Mouse (Mus musculus): ENCODE results near the gene Clcf1. TPM values are rescaled to one million over a fixed set of nuclear protein-coding genes. Genes with fewer than 3 reads are reported as not detected.

Gene Clcf1
- total RNA-seq, 1 experiment = 2.2 TPM

- Histone ChIP-seq H3K4me1 (ENCODE audit: control insufficient read depth in 2 of 2, insufficient read depth in 2 of 2, low read length in 2 of 2, poor library complexity in 1 of 2) (peaks cover 0 to 8% of the 10 kb centered on the region in 2 experiments; a peak in 3 of 4 replicates), H3K4me3 (ENCODE audit: insufficient read depth in 1 of 2, low read depth in 1 of 2, low read length in 2 of 2, poor library complexity in 1 of 2, severe bottlenecking in 1 of 2) (no peak overlapping the region), H3K27ac (ENCODE audit: insufficient read depth, low read depth, low read length, poor library complexity, severe bottlenecking) (no peak overlapping the region), H3K9me3 (ENCODE audit: control insufficient read depth, insufficient read depth, low read depth, low read length) (no peaks in the 10 kb centered on the region), H3K36me3 (ENCODE audit: control insufficient read depth, insufficient read depth, low read length, poor library complexity, severe bottlenecking) (no peaks in the 10 kb centered on the region), H3K9ac (ENCODE audit: insufficient read depth, low read depth, low read length, poor library complexity, severe bottlenecking) (no peak overlapping the region)
- DNase-seq (ENCODE audit: low read depth, low spot score) = no peak
- in situ Hi-C loops (cut with MboI; ENCODE audit: low sequenced_read_pairs in 2 of 2, unreplicated experiment in 2 of 2) = no loop called here
- TF ChIP-seq ZNF384 (IDR thresholded peaks at IDR 0.05; ENCODE audit: low read depth, low read length) = no peak
- no peak for TF ChIP-seq MAFK (IDR thresholded peaks at IDR 0.05; ENCODE audit: insufficient read depth, low read depth, low read length)
- TF ChIP-seq CHD2 (IDR thresholded peaks at IDR 0.05; ENCODE audit: low read depth, low read length) = no peak
- TF ChIP-seq HCFC1 (IDR thresholded peaks at IDR 0.05; ENCODE audit: borderline replicate concordance, insufficient read depth, low read length) = no peak
- no peak for TF ChIP-seq ZC3H11A (IDR thresholded peaks at IDR 0.05; ENCODE audit: borderline replicate concordance, low read depth, low read length)
These were observed 6.4 kb downstream of the Clcf1 start for GRCm38 (mm10) chr19:4220416-4220815.

- H3K36me3 ChIP-seq (ENCODE audit: control insufficient read depth, insufficient read depth, low read length, poor library complexity, severe bottlenecking) = no peaks in the 10 kb centered on the region
- no peak for DNase-seq (ENCODE audit: low read depth, low spot score)
- in situ Hi-C loops (cut with MboI; ENCODE audit: low sequenced_read_pairs in 2 of 2, unreplicated experiment in 2 of 2) = no loop called here
- H3K4me1 ChIP-seq (ENCODE audit: control insufficient read depth in 2 of 2, insufficient read depth in 2 of 2, low read length in 2 of 2, poor library complexity in 1 of 2) = peaks cover 0 to 8% of the 10 kb centered on the region in 2 experiments; a peak in 3 of 4 replicates
- no peak for TF ChIP-seq MAFK (IDR thresholded peaks at IDR 0.05; ENCODE audit: insufficient read depth, low read depth, low read length)
- TF ChIP-seq CHD2 (IDR thresholded peaks at IDR 0.05; ENCODE audit: low read depth, low read length) = no peak
- TF ChIP-seq ZC3H11A (IDR thresholded peaks at IDR 0.05; ENCODE audit: borderline replicate concordance, low read depth, low read length) = no peak
- no peak for TF ChIP-seq HCFC1 (IDR thresholded peaks at IDR 0.05; ENCODE audit: borderline replicate concordance, insufficient read depth, low read length)
- TF ChIP-seq ZNF384 (IDR thresholded peaks at IDR 0.05; ENCODE audit: low read depth, low read length) = no peak
- H3K27ac ChIP-seq (ENCODE audit: insufficient read depth, low read depth, low read length, poor library complexity, severe bottlenecking) = no peak overlapping the region
- H3K4me3 ChIP-seq (ENCODE audit: insufficient read depth in 1 of 2, low read depth in 1 of 2, low read length in 2 of 2, poor library complexity in 1 of 2, severe bottlenecking in 1 of 2) = no peak overlapping the region
- H3K9ac ChIP-seq (ENCODE audit: insufficient read depth, low read depth, low read length, poor library complexity, severe bottlenecking) = no peak overlapping the region
- no peaks in the 10 kb centered on the region for H3K9me3 ChIP-seq (ENCODE audit: control insufficient read depth, insufficient read depth, low read depth, low read length)
These were observed 7.1 kb downstream of the Clcf1 start for GRCm38 (mm10) chr19:4220957-4221743.

DNA sequence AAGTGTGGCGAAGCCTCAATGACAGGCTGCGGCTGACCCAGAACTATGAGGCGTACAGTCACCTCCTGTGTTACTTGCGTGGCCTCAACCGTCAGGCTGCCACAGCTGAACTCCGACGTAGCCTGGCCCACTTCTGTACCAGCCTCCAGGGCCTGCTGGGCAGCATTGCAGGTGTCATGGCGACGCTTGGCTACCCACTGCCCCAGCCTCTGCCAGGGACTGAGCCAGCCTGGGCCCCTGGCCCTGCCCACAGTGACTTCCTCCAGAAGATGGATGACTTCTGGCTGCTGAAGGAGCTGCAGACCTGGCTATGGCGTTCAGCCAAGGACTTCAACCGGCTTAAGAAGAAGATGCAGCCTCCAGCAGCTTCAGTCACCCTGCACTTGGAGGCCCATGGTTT is 8.1 kb downstream of the Clcf1 start:
- H3K36me3 ChIP-seq (ENCODE audit: control insufficient read depth, insufficient read depth, low read length, poor library complexity, severe bottlenecking) = no peaks in the 10 kb centered on the region
- in situ Hi-C loops (cut with MboI; ENCODE audit: low sequenced_read_pairs in 2 of 2, unreplicated experiment in 2 of 2) = no loop called here
- TF ChIP-seq HCFC1 (IDR thresholded peaks at IDR 0.05; ENCODE audit: borderline replicate concordance, insufficient read depth, low read length) (no peak), ZC3H11A (IDR thresholded peaks at IDR 0.05; ENCODE audit: borderline replicate concordance, low read depth, low read length) (no peak), CHD2 (IDR thresholded peaks at IDR 0.05; ENCODE audit: low read depth, low read length) (no peak), ZNF384 (IDR thresholded peaks at IDR 0.05; ENCODE audit: low read depth, low read length) (no peak), MAFK (IDR thresholded peaks at IDR 0.05; ENCODE audit: insufficient read depth, low read depth, low read length) (no peak)
- peaks cover 0 to 8% of the 10 kb centered on the region in 2 experiments; a peak in 3 of 4 replicates for H3K4me1 ChIP-seq (ENCODE audit: control insufficient read depth in 2 of 2, insufficient read depth in 2 of 2, low read length in 2 of 2, poor library complexity in 1 of 2)
- H3K9ac ChIP-seq (ENCODE audit: insufficient read depth, low read depth, low read length, poor library complexity, severe bottlenecking) = no peak overlapping the region
- no peak overlapping the region for H3K27ac ChIP-seq (ENCODE audit: insufficient read depth, low read depth, low read length, poor library complexity, severe bottlenecking)
- no peaks in the 10 kb centered on the region for H3K9me3 ChIP-seq (ENCODE audit: control insufficient read depth, insufficient read depth, low read depth, low read length)
- DNase-seq (ENCODE audit: low read depth, low spot score) = no peak
- H3K4me3 ChIP-seq (ENCODE audit: insufficient read depth in 1 of 2, low read depth in 1 of 2, low read length in 2 of 2, poor library complexity in 1 of 2, severe bottlenecking in 1 of 2) = no peak overlapping the region

DNA sequence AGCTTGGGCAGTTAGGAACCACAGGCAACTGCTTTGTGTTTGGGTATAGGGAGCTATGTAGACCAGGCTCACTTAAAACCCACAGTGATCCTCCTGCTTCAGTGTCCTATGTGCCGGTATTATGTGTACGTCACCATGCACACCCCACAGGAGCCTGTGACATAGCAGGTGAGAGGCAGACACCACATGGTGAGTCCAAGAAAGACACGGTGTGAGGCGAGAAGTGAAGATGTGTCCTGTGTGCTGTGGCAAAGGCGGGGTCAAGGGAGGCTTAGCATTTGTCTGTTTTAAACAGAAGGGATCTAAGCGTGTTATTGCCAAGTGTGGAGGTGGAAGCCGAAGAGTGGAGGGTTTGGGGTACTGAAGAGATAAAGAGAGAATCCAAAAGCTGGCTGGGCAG is 12.7 kb downstream of the Clcf1 start:
- peaks cover 0 to 9% of the 10 kb centered on the region in 2 experiments; a peak in 1 of 4 replicates for H3K4me1 ChIP-seq (ENCODE audit: control insufficient read depth in 2 of 2, insufficient read depth in 2 of 2, low read length in 2 of 2, poor library complexity in 1 of 2)
- in situ Hi-C loops (cut with MboI; ENCODE audit: low sequenced_read_pairs in 2 of 2, unreplicated experiment in 2 of 2) = no loop called here
- TF ChIP-seq CHD2 (IDR thresholded peaks at IDR 0.05; ENCODE audit: low read depth, low read length) (no peak), MAFK (IDR thresholded peaks at IDR 0.05; ENCODE audit: insufficient read depth, low read depth, low read length) (no peak), ZC3H11A (IDR thresholded peaks at IDR 0.05; ENCODE audit: borderline replicate concordance, low read depth, low read length) (no peak), HCFC1 (IDR thresholded peaks at IDR 0.05; ENCODE audit: borderline replicate concordance, insufficient read depth, low read length) (no peak), ZNF384 (IDR thresholded peaks at IDR 0.05; ENCODE audit: low read depth, low read length) (no peak)
- no peak for DNase-seq (ENCODE audit: low read depth, low spot score)
- H3K4me3 ChIP-seq (ENCODE audit: insufficient read depth in 1 of 2, low read depth in 1 of 2, low read length in 2 of 2, poor library complexity in 1 of 2, severe bottlenecking in 1 of 2) = no peak overlapping the region
- H3K9ac ChIP-seq (ENCODE audit: insufficient read depth, low read depth, low read length, poor library complexity, severe bottlenecking) = no peak overlapping the region
- H3K27ac ChIP-seq (ENCODE audit: insufficient read depth, low read depth, low read length, poor library complexity, severe bottlenecking) = no peak overlapping the region; the same call in 1 of the 2 replicates
- H3K36me3 ChIP-seq (ENCODE audit: control insufficient read depth, insufficient read depth, low read length, poor library complexity, severe bottlenecking) = no peaks in the 10 kb centered on the region
- H3K9me3 ChIP-seq (ENCODE audit: control insufficient read depth, insufficient read depth, low read depth, low read length) = no peaks in the 10 kb centered on the region

All from ES-E14 (cell line).